Mouse (Mus musculus) monocyte, adult 59 days (primary cell): ENCODE results near the gene Vdr. TPM values are rescaled to one million over a fixed set of nuclear protein-coding genes. Genes with fewer than 3 reads are reported as not detected.

ENCODE experiments used
- total RNA-seq, 2 experiments: library from RNA; stranded (reverse); gene quantifications; one replicate each; pipeline ENCODE4 v1.2.4; 2023

The Vdr gene
- 1 to 10 TPM; 1.8 to 2.2 TPM for total RNA-seq

DNA sequence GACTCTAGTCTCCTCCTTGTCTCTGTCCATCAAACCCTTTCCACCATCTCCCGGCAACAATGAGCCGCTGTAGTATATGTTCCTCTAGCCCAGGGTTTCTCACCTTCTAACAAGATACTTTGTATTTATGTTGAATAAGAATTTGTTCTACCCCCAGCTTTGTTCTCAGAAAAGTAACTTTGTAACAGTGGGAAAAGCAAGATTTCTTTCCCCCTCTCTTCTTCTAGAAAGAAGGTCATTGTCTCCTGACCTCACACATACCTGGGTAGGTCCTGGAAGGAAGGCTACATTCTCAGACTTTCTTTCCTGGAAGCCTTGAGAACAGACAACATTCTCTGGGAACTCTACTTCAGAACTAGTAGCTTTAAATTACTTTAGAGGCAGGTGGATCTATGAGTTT is at the start of gene Vdr:
Vdr (minus strand) TSS at position 101 of the 400 bp plus-strand sequence.

DNA sequence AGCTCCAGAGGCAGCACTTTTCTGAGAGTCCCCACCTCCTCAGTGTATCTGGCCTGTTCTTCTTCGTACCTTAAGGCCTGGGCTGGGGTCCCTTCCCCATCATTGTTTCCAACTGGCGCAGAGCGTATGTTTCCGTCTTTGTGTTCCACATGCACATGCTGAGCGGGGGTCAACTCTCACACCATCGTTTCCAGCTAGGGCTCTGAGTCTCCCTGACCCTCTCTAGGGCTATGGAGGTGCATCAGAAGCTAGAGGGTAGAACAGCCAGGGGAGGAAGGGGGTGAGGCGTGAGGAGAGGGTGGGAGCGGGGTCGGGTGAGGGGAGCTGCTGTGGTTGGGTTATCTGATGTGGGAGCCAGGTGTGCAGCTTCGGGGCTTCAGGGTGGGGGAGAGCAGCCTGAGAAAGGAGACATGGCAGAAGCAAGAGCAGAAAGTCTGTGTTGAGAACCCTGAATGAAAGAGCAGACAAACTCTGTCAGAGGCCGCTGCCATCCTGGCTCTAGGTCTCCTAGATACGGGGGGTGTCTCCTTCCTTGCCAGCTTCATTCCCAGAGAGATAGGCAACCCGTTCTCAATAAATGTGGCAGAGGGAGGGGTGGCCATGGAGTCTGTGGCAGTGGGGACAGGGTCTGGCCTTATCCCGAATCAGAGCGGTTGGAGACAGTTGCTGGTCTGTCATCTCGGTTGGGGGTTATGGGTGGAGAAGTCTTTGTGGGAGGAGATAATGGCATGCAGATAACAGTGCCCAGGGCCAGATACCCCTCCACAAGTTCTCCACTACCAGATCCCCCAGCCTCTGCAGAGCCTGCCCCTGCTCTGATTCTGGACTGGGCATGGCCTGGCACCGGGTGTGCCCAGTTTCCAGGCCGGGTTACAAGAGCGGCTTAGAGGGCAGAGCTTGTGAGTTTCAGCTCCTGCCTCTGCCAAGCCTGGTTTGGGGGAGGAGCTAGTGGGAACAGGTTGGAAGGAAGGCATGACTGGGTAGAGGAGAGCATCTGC is 66.1 kb downstream of the Vdr start, which contains the start of gene Hdac7:
Hdac7 (minus strand) TSS at position 466 of the 998 bp plus-strand sequence.

Other genes starting within 250 kb of the Vdr start
- 1 to 10 TPM; 6.6 to 6.7 TPM for gene Rpap3, start 204.8 kb downstream of the Vdr start, total RNA-seq
- not detected for gene Endou, start 179.3 kb downstream of the Vdr start, total RNA-seq
- 1 to 10 TPM; 2.4 to 3.3 TPM for gene Rapgef3, start 142.7 kb downstream of the Vdr start, total RNA-seq
- gene Slc48a1, start 132.1 kb downstream of the Vdr start, total RNA-seq: 100 to 1,000 TPM in 1 of 2 experiments, 10 to 100 TPM in 1; 76.3 to 103 TPM
- gene Hdac7, start 66.1 kb downstream of the Vdr start, total RNA-seq: 10 to 100 TPM; 24.9 to 25.8 TPM
- 10 to 100 TPM; 23.1 to 27.8 TPM for gene Tmem106c, start 53.6 kb upstream of the Vdr start, total RNA-seq
- under 1 TPM in 1 of 2 experiments, not detected in 1; 0.15 TPM for gene Col2a1, start 94.1 kb upstream of the Vdr start, total RNA-seq
- gene Pfkm, start 182.0 kb upstream of the Vdr start, total RNA-seq: 1 to 10 TPM; 5.6 to 6.6 TPM
- 10 to 100 TPM; 37.6 to 39.5 TPM for gene Senp1, start 183.1 kb upstream of the Vdr start, total RNA-seq